Comparison of ENCODE assay signal across 8 mouse cellular contexts in the genomic region with DNA sequence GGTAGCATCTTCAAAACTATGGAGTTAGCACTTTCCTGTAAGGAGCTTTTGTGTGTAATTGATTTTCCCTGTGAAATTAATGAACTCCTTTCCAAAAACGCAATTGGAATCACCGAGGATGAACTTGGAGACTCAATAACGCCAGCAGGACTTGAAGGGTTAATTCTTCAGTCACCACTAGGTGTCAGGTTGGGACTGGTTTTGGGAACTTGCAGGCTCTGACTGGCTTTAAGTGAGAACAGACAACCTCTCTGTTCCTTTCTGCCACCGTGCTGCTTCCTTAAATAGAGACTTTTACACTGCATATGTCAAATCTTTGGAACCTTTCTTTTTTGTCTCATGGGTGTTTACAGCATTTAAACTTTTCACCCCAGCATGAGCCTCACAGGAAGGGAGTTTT.
DNase-seq lines count a peak whose midpoint lies in the region; ATAC-seq and TF ChIP-seq lines count a peak whose summit lies in the region.

No protein-coding gene starts in this region.

- no peak overlapping the region for H3K4me3 ChIP-seq in lung, postnatal 0 days (ENCODE audit: low read depth, low read length)
- H3K4me3 ChIP-seq in forebrain, embryonic 16.5 days (replicated peaks; ENCODE audit: low read length) = no peak overlapping the region
- no peak overlapping the region for H3K4me3 ChIP-seq in midbrain, embryonic 10.5 days

- no peaks in the 10 kb centered on the region for H3K36me3 ChIP-seq in lung, postnatal 0 days (ENCODE audit: insufficient read depth, low read length)
- H3K36me3 ChIP-seq in forebrain, embryonic 16.5 days (ENCODE audit: control insufficient read depth, insufficient read depth) = no peaks in the 10 kb centered on the region
- no peaks in the 10 kb centered on the region for H3K36me3 ChIP-seq in midbrain, embryonic 10.5 days

- WGBS in lung, postnatal 0 days = 3% methylated on average over 4 of the region's 4 CpGs
- WGBS in forebrain, embryonic 16.5 days = 0% methylated on average over 4 of the region's 4 CpGs
- WGBS in midbrain, embryonic 10.5 days = 7% methylated on average over 4 of the region's 4 CpGs

- H3K27me3 ChIP-seq in lung, postnatal 0 days (replicated peaks; ENCODE audit: insufficient read depth, low read length) = no peaks in the 10 kb centered on the region
- no peaks in the 10 kb centered on the region for H3K27me3 ChIP-seq in forebrain, embryonic 16.5 days (replicated peaks; ENCODE audit: control insufficient read depth, insufficient read depth, low read length)
- H3K27me3 ChIP-seq in midbrain, embryonic 10.5 days (ENCODE audit: low read depth, poor library complexity, severe bottlenecking) = no peaks in the 10 kb centered on the region

- peak; percentile 13 for DNase-seq in lung, postnatal 0 days (ENCODE audit: low spot score)
- no peak for DNase-seq in lung, postnatal 36 days
- DNase-seq in kidney, postnatal 36 days = peak; percentile 27 to 51
- peak; percentile 51 for DNase-seq in midbrain, embryonic 10.5 days (ENCODE audit: low spot score)
- no peak for DNase-seq in yolk sac, embryonic 10.5 days (ENCODE audit: low spot score)
- DNase-seq in gastrocnemius, postnatal 25 days = no peak

- TF ChIP-seq EP300 in lung, postnatal 0 days (IDR thresholded peaks at IDR 0.05) = no peak

- no peaks in the 10 kb centered on the region for H3K4me1 ChIP-seq in lung, postnatal 0 days (ENCODE audit: insufficient read depth, low read depth, low read length)
- H3K4me1 ChIP-seq in forebrain, embryonic 16.5 days (replicated peaks; ENCODE audit: control insufficient read depth, insufficient read depth, low read length) = no peaks in the 10 kb centered on the region
- no peaks in the 10 kb centered on the region for H3K4me1 ChIP-seq in midbrain, embryonic 10.5 days

- H3K27ac ChIP-seq in lung, postnatal 0 days (ENCODE audit: low read length) = no peak overlapping the region
- no peak overlapping the region for H3K27ac ChIP-seq in forebrain, embryonic 16.5 days (ENCODE audit: low read length)
- no peak overlapping the region for H3K27ac ChIP-seq in midbrain, embryonic 10.5 days (replicated peaks)

- H3K9ac ChIP-seq in lung, postnatal 0 days (replicated peaks; ENCODE audit: low read depth) = no peak overlapping the region
- H3K9ac ChIP-seq in forebrain, embryonic 16.5 days (replicated peaks; ENCODE audit: low read depth, low read length) = no peak overlapping the region

- H3K9me3 ChIP-seq in lung, postnatal 0 days (ENCODE audit: low read length) = no peaks in the 10 kb centered on the region
- no peaks in the 10 kb centered on the region for H3K9me3 ChIP-seq in forebrain, embryonic 16.5 days (ENCODE audit: control insufficient read depth, low read length)
- H3K9me3 ChIP-seq in midbrain, embryonic 10.5 days (replicated peaks) = no peaks in the 10 kb centered on the region

- no peak for ATAC-seq in lung, postnatal 0 days
- peak; percentile 90 for ATAC-seq in cerebellum, adult (ENCODE audit: insufficient number of reproducible peaks, low FRiP score, low TSS enrichment)
- ATAC-seq in forebrain, embryonic 16.5 days = peak; percentile 91

- TF ChIP-seq CTCF in lung, postnatal 0 days (IDR thresholded peaks at IDR 0.05) = peak; percentile 52

- no peak overlapping the region for H3K4me2 ChIP-seq in lung, postnatal 0 days (replicated peaks; ENCODE audit: low read depth, low read length)
- no peak overlapping the region for H3K4me2 ChIP-seq in forebrain, embryonic 16.5 days (ENCODE audit: low read length)

Comparison
In these comparisons a context has a peak if more than half of its experiments do, and no peak if none do; other contexts are left out.
1. DNase-seq: peak in lung, postnatal 0 days (single experiment), kidney, postnatal 36 days (2 of 2) and midbrain, embryonic 10.5 days (single experiment); none in lung, postnatal 36 days (single experiment), yolk sac, embryonic 10.5 days (single experiment) and gastrocnemius, postnatal 25 days (single experiment).